Mouse (Mus musculus) intestine, embryonic 16.5 days (tissue): ENCODE data around the gene Crygs. TPM values are rescaled to one million over a fixed set of nuclear protein-coding genes. Genes with fewer than 3 reads are reported as not detected.
A peak's percentile ranks its signal among the peaks of the same experiment; 100 is the strongest.
"Not testable (repeated sequence)": the region's sequence is repeated elsewhere in the genome, so short reads cannot be mapped to it uniquely, and the experiment has no call there.

ENCODE experiments used
- ATAC-seq: fragments of 200-750 bp; cut with Nextera tagmentation; 2 replicates; pipeline ENCODE4 v1.8.0; 2017; ENCODE audit warnings: moderate TSS enrichment, moderate library complexity
- H3K27ac ChIP-seq: fragments of 300-500 bp; sonication (generic); 2 replicates; pipeline ENCODE4 v1.5.1; 2014; ENCODE audit warnings: mild to moderate bottlenecking, low read length
- H3K27me3 ChIP-seq: fragments of 300-500 bp; sonication (generic); replicated peaks from 2 replicates; pipeline ENCODE4 v1.6.1; 2014; ENCODE audit warnings: low read length, control low read depth, mixed read lengths; ENCODE audit not compliant: control insufficient read depth, insufficient read depth
- H3K36me3 ChIP-seq: fragments of 300-500 bp; sonication (generic); 2 replicates; pipeline ENCODE4 v1.6.1; 2014; ENCODE audit warnings: low read length, control low read depth; ENCODE audit not compliant: control insufficient read depth, insufficient read depth
- H3K4me1 ChIP-seq: fragments of 300-500 bp; sonication (generic); 2 replicates; pipeline ENCODE4 v1.6.1; 2014; ENCODE audit warnings: low read length, control low read depth, mixed read lengths; ENCODE audit not compliant: control insufficient read depth, insufficient read depth
- H3K4me2 ChIP-seq: fragments of 300-500 bp; sonication (generic); 2 replicates; pipeline ENCODE4 v1.6.1; 2014; ENCODE audit warnings: low read depth, low read length, control low read depth
- H3K4me3 ChIP-seq: fragments of 300-500 bp; sonication (generic); 2 replicates; pipeline ENCODE4 v1.5.1; 2014; ENCODE audit warnings: mild to moderate bottlenecking, low read length
- H3K9ac ChIP-seq: fragments of 300-500 bp; sonication (generic); 2 replicates; pipeline ENCODE4 v1.6.1; 2014; ENCODE audit warnings: low read depth, low read length
- H3K9me3 ChIP-seq: fragments of 300-500 bp; sonication (generic); 2 replicates; pipeline ENCODE4 v1.6.1; 2016; ENCODE audit warnings: low read length, control low read depth; ENCODE audit not compliant: control insufficient read depth
- WGBS: fragments of 180-500 bp; shearing (Covaris S2); extraction: QIAGEN DNeasy Blood & Tissue Kit; methylation state at CpG from one replicate; pipeline ENCODE4 v1.1.7; 2014; 5-methylcytosine and 5-hydroxymethylcytosine counted together
- polyA plus RNA-seq: library from polyadenylated mRNA; unstranded; fragments of >200 nt; fragmentation: Nextera tagmentation; extraction: Ambion mirVana; gene quantifications from 2 replicates; pipeline ENCODE4 v1.2.1, GENCODE M21; 2015

Gene Crygs
- polyA plus RNA-seq, 1 experiment from 2014 or later, result not detected

- H3K4me1 ChIP-seq, result no peaks in the 10 kb centered on the region
- no peaks in the 10 kb centered on the region for H3K36me3 ChIP-seq
- H3K9me3 ChIP-seq, result no peaks in the 10 kb centered on the region
- no peak overlapping the region for H3K4me3 ChIP-seq
- H3K27me3 ChIP-seq, result no peaks in the 10 kb centered on the region
- 68% methylated on average over 5 of the region's 5 CpGs for WGBS
- H3K4me2 ChIP-seq, result no peak overlapping the region
- no peak overlapping the region for H3K9ac ChIP-seq
- no peak for ATAC-seq
- no peak overlapping the region for H3K27ac ChIP-seq
These were observed 13.9 kb downstream of the Crygs start for GRCm38 (mm10) chr16:22797521-22797920.

- Histone ChIP-seq H3K9me3 (no peaks in the 10 kb centered on the region), H3K27ac (no peak overlapping the region), H3K4me2 (no peak overlapping the region), H3K36me3 (no peaks in the 10 kb centered on the region), H3K9ac (no peak overlapping the region), H3K4me3 (no peak overlapping the region), H3K4me1 (no peaks in the 10 kb centered on the region), H3K27me3 (no peaks in the 10 kb centered on the region)
- 83% methylated on average over 3 of the region's 3 CpGs for WGBS
- no peak for ATAC-seq
These were observed 15.9 kb downstream of the Crygs start for GRCm38 (mm10) chr16:22795497-22795896.

- 32% methylated on average over 2 of the region's 2 CpGs for WGBS
- no peak overlapping the region for H3K9ac ChIP-seq
- H3K27me3 ChIP-seq, result no peaks in the 10 kb centered on the region
- no peak for ATAC-seq
- no peak overlapping the region for H3K4me2 ChIP-seq
- no peak overlapping the region for H3K4me3 ChIP-seq
- no peak overlapping the region for H3K27ac ChIP-seq
- no peaks in the 10 kb centered on the region; the same call in 1 of the 2 replicates for H3K9me3 ChIP-seq
- H3K36me3 ChIP-seq, result no peaks in the 10 kb centered on the region
- no peaks in the 10 kb centered on the region for H3K4me1 ChIP-seq
These were observed 20.1 kb downstream of the Crygs start for GRCm38 (mm10) chr16:22791235-22791634.

GRCm38 (mm10) chr16:22789908-22790367 lies 21.4 kb downstream of the Crygs start:
- Histone ChIP-seq H3K4me2 (no peak overlapping the region), H3K4me1 (no peaks in the 10 kb centered on the region), H3K9me3 (no peaks in the 10 kb centered on the region; the same call in 1 of the 2 replicates), H3K36me3 (no peaks in the 10 kb centered on the region), H3K27ac (no peak overlapping the region), H3K27me3 (no peaks in the 10 kb centered on the region), H3K9ac (0 out of 2 replicates have a peak overlapping the region, but pooled peaks have one; percentile 11), H3K4me3 (no peak overlapping the region)
- 50% methylated on average over 10 of the region's 10 CpGs for WGBS
- ATAC-seq, result no peak

- no peak for ATAC-seq
- Histone ChIP-seq H3K9ac (no peak overlapping the region), H3K4me2 (no peak overlapping the region), H3K27ac (no peak overlapping the region), H3K4me1 (no peaks in the 10 kb centered on the region), H3K36me3 (no peaks in the 10 kb centered on the region), H3K9me3 (no peaks in the 10 kb centered on the region), H3K27me3 (no peaks in the 10 kb centered on the region), H3K4me3 (no peak overlapping the region)
- WGBS, result 83% methylated on average over 5 of the region's 5 CpGs
These were observed 28.7 kb downstream of the Crygs start for GRCm38 (mm10) chr16:22782686-22783085.

GRCm38 (mm10) chr16:22779228-22779835 lies 32.0 kb downstream of the Crygs start:
- WGBS, result 87% methylated on average over 3 of the region's 3 CpGs
- ATAC-seq, result no peak
- no peak overlapping the region for H3K4me2 ChIP-seq

GRCm38 (mm10) chr16:22778296-22778695 lies 33.1 kb downstream of the Crygs start:
- not testable (repeated sequence) for H3K27ac ChIP-seq, H3K4me2 ChIP-seq, ATAC-seq, H3K9ac ChIP-seq, H3K27me3 ChIP-seq, H3K4me3 ChIP-seq, H3K36me3 ChIP-seq, H3K4me1 ChIP-seq, H3K9me3 ChIP-seq
- WGBS, result 89% methylated on average over 12 of the region's 12 CpGs

More at GRCm38 (mm10) chr16:22779228-22779835, 32.0 kb downstream of the Crygs start:
- no peaks in the 10 kb centered on the region for H3K36me3 ChIP-seq
- H3K27ac ChIP-seq, result no peak overlapping the region
- no peaks in the 10 kb centered on the region for H3K9me3 ChIP-seq
- no peak overlapping the region for H3K9ac ChIP-seq
- H3K27me3 ChIP-seq, result no peaks in the 10 kb centered on the region
- no peaks in the 10 kb centered on the region for H3K4me1 ChIP-seq
- H3K4me3 ChIP-seq, result no peak overlapping the region

- Histone ChIP-seq H3K9ac (no peak overlapping the region), H3K27me3 (no peaks in the 10 kb centered on the region), H3K9me3 (no peaks in the 10 kb centered on the region), H3K36me3 (no peaks in the 10 kb centered on the region), H3K4me3 (no peak overlapping the region), H3K27ac (no peak overlapping the region), H3K4me1 (no peaks in the 10 kb centered on the region), H3K4me2 (no peak overlapping the region)
- WGBS, result 80% methylated on average over 5 of the region's 5 CpGs
- ATAC-seq, result no peak
These were observed 35.8 kb downstream of the Crygs start for GRCm38 (mm10) chr16:22775471-22775985.

- H3K4me3 ChIP-seq, result no peak overlapping the region
- no peaks in the 10 kb centered on the region for H3K36me3 ChIP-seq
- H3K4me2 ChIP-seq, result no peak overlapping the region
- WGBS, result 74% methylated on average over 8 of the region's 8 CpGs
- H3K9me3 ChIP-seq, result no peaks in the 10 kb centered on the region
- no peaks in the 10 kb centered on the region for H3K27me3 ChIP-seq
- H3K9ac ChIP-seq, result no peak overlapping the region
- H3K27ac ChIP-seq, result no peak overlapping the region
- no peak for ATAC-seq
- no peaks in the 10 kb centered on the region for H3K4me1 ChIP-seq
These were observed 42.7 kb downstream of the Crygs start for GRCm38 (mm10) chr16:22768661-22769060.

- Histone ChIP-seq H3K4me1 (no peaks in the 10 kb centered on the region), H3K9ac (no peak overlapping the region), H3K4me3 (no peak overlapping the region), H3K9me3 (no peaks in the 10 kb centered on the region), H3K27ac (no peak overlapping the region), H3K4me2 (no peak overlapping the region), H3K36me3 (no peaks in the 10 kb centered on the region), H3K27me3 (no peaks in the 10 kb centered on the region)
- WGBS, result 84% methylated on average over 3 of the region's 3 CpGs
- no peak for ATAC-seq
These were observed 44.0 kb downstream of the Crygs start for GRCm38 (mm10) chr16:22767405-22767804.
